Mouse (Mus musculus) embryo, embryonic 9.5 days (tissue): ENCODE measurements at regions not wholly inside any gene's neighbourhood (a gene's known extent, or its start where the extent isn't known, plus 50 kb on each side); places are given as distances from the start of the nearest gene placed in this dataset.

Experiments
- DNase-seq: peaks from one replicate; pipeline ENCODE4 v3.0.0-alpha.2; 2017; ENCODE audit errors: extremely low spot score

DNA sequence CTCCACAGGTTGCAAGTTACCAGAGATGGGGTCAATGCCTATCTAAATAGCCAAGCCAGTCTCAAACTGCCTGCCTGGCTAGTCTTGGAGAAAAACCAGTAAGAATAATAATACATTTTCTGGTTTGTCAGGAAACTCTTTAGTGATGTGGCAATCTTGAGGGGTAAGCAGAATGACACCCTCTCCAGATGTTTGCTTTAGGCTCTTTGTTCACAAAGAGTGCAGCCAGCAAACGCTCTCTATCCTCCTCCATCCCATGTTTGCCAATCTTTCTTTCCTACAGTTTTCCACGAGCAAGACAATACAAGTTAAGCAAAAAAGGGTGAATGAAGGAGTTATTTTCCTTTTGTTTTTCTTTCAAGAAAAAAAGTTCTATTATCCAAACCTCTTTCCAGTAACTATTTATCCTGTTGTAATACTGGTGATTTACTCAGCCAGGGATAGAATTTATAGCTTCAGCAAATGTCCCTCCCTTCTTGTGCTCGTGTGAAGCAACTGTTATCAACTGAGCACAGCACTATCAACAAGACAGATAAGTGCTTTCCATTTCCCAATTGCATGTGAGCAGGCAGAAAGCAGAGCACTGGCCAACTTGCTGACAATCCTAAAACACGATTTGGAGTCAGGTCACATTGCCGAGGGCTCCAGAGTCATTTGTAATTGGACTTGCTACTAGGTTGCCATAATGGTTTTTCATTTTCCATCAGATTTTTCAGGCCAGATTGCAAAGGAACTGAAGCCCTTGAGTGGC, 873.5 kb downstream of the Rapgef2 start:
- DNase-seq: no peak

- DNase-seq: no peak
These were observed 874.9 kb downstream of the Rapgef2 start for GRCm38 (mm10) chr3:78411395-78411794.

GRCm38 (mm10) chr3:78409237-78409636, 877.1 kb downstream of the Rapgef2 start:
- DNase-seq: peak; percentile 10

GRCm38 (mm10) chr3:78405760-78406467, 880.4 kb downstream of the Rapgef2 start:
- peak; percentile 15 for DNase-seq

GRCm38 (mm10) chr3:78358377-78358776, 927.9 kb downstream of the Rapgef2 start:
- DNase-seq: peak; percentile 58

DNA sequence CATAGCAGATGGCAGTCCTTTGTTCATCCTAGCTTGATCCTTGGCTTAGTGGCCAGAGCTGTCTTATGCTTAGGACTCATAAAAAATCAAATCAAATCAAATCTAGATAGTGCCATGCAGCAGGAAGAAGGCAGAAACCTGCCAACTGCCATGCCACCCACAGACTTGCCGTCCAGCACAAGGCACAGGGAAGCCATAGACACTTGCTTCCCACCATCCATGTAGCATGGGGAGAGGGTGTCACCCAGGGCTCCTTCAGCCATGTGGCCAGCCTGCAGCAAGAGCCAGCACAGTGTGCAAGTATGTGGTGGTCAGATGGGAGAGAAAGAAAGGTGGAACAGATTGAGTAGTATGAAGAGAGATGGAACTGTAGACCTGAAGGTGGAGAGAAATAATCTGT, 946.4 kb downstream of the Rapgef2 start:
- no peak for DNase-seq

DNA sequence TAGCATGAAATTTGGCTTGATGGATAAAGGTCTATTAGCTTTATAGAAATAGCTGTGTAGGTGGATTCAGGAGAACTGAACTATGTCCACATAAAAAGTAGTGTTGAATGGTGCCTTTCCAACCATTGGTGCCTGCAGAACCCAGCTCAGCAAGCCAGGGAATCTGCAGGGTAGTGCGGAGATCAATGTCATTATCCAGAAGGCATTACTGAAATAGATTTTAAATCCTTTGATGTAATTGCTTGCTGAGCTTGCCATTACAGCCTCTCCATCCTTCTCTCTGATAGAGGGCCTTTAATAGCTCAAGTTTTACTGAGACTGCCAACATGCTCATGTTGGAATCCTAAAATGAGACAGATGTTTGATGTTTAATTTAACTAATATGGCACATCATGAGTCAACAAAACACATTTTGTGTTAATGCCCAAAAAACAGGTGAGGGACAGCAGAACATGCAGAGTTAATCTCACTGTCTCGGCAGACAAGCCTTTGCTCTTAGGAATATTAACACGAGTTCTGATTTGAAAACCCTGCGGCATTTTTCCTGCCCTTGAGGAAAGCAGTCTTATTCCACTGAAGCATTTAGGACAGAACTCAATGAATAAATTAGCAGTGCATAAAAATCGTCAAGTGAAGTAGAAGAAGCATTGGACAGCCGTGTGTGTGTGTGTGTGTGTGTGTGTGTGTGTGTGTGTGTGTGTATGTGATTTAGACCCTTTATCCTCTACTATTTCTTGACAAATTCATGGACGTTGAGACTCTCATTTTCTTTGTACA, 974.5 kb downstream of the Rapgef2 start:
- DNase-seq: no peak

- DNase-seq: no peak
These were observed 985.8 kb downstream of the Rapgef2 start for GRCm38 (mm10) chr3:78300506-78300905.

GRCm38 (mm10) chr3:78291894-78292293, 994.4 kb downstream of the Rapgef2 start:
- peak; percentile 10 for DNase-seq

GRCm38 (mm10) chr3:78284071-78284470, 1002.2 kb downstream of the Rapgef2 start:
- no peak for DNase-seq

DNA sequence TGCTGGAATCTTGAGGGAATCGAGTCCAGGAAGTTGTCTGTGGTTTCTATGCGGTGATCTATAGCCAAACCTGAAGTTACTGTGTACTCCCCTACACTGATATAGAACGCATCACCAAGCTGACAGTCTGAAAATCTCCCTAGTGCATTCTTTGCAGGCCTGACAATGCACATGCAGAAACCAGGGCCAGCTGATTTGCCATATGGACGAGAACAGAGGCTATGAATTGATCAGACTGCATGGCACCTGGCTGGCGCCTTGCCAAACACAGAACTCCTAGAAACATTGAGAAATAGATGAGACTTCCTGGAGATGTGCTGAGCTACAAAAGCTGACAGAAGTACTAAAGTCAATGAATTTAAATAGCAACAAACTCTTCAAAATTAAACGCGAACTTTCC, 1049.4 kb downstream of the Rapgef2 start:
- DNase-seq: no peak

GRCm38 (mm10) chr3:78209729-78210128, 1076.6 kb downstream of the Rapgef2 start:
- no peak for DNase-seq

DNA sequence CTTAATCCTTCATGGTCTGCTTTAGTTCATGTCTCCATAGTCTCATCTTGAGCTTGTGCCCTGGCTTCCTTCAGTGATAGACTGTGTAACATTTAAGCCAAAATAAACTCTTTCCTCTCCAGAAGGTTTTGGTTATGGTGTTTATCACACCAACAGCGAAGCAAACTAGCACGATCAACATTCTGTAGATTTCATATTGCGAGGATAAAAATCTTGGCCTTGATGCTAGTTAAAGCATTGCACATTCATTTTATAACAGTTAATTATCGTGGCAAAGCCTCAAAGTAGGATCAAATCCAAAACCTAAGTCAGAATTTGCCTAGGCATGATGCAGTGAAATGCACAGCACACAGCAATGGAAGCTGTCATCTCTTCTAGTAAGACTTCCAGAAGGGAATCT, 1123.7 kb downstream of the Rapgef2 start:
- no peak for DNase-seq

DNA sequence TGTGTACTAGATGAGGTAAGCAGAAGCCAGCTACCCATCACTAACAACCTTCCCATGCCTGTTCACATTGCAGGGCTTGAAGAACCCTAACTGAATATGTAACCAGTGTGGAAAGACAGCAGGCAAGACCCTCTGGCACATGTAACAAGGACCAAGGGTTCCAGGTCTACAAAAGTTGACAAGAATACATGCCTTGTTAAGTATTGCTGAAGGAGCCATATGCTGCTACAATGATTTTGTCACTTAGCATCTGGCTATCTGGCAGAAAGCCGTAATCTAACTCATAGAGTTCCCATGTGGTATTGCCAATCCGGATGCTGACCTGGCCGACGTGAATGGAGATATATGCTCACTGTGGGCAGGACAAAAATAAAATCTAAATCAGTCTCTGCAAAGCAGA, 1127.9 kb downstream of the Rapgef2 start:
- no peak for DNase-seq
